Mouse (Mus musculus) adrenal gland (tissue): ENCODE measurements at regions not wholly inside any gene's neighbourhood (a gene's known extent, or its start where the extent isn't known, plus 50 kb on each side); places are given as distances from the start of the nearest gene placed in this dataset.

Experiments
- intact Hi-C: fragments of 180-260 bp; cut with DNase I; formaldehyde crosslinking; loops from one replicate; pipeline ENCODE4 v1.15.1; 2025

DNA sequence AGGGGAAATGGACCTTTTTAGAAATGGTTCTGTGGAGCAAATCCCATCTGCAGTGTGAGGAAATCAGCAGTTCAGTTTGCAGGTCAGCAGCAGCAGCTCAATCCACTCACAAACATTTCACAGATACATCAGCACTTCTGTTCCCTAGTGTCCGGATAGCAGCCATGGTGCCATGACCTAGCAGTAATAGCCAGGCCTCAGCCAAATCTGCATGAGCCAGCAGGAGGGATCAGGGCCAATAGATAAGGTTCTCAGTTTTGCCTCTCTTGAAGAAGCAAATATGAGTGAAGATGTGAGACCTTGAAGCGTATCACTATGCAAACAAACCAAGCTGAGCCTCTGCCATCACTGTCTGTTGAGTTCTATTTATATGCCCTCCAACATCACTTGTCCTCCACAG, 380.7 kb upstream of the Chrm3 start:
- intact Hi-C loops = no loop called here

- intact Hi-C loops = no loop called here
These were observed 365.1 kb upstream of the Chrm3 start for GRCm38 (mm10) chr13:10725745-10726171.

GRCm38 (mm10) chr13:10725335-10725734, 364.7 kb upstream of the Chrm3 start:
- intact Hi-C loops = no loop called here

DNA sequence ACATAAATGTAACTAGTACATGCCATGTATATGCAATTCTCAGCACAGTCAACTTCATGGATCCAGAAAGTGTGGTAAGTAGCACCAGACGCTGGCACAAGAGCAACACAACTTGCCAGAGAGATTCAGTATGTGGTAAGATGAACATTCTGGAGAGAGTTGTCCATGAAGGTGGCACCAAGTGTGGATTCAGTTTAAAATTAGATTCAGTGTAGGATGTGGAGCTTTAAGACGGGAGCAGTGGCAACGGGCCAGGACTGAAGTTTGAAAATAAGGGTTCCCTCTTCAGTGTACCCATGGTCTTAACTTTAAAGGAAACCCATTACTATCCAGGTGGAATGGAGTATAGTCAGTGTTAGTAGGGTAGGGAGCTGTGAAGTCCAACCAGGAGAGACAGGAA, 360.0 kb upstream of the Chrm3 start:
- intact Hi-C loops = no loop called here

GRCm38 (mm10) chr13:10711451-10711850, 350.8 kb upstream of the Chrm3 start:
- intact Hi-C loops = no loop called here

- intact Hi-C loops = no loop called here
These were observed 350.3 kb upstream of the Chrm3 start for GRCm38 (mm10) chr13:10710909-10711308.

DNA sequence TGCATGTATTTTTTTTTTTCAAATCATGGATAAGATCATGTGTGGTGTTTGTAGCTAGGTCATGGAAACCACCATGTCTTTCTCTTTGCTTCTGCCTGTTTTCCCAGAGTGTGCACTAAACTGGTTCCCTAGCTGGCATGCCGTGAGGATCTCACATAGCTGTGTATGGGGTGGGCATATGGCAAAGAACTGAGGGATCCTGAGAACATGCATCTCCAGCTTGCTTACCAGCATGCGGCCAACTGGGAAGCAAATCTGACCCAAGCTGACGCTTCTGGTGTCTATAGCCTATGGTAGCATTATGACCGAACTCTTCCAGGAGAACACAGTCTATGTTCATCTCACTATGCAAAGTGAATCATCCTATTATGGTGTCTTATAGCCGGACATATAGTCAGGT, 336.5 kb upstream of the Chrm3 start:
- intact Hi-C loops = no loop called here

DNA sequence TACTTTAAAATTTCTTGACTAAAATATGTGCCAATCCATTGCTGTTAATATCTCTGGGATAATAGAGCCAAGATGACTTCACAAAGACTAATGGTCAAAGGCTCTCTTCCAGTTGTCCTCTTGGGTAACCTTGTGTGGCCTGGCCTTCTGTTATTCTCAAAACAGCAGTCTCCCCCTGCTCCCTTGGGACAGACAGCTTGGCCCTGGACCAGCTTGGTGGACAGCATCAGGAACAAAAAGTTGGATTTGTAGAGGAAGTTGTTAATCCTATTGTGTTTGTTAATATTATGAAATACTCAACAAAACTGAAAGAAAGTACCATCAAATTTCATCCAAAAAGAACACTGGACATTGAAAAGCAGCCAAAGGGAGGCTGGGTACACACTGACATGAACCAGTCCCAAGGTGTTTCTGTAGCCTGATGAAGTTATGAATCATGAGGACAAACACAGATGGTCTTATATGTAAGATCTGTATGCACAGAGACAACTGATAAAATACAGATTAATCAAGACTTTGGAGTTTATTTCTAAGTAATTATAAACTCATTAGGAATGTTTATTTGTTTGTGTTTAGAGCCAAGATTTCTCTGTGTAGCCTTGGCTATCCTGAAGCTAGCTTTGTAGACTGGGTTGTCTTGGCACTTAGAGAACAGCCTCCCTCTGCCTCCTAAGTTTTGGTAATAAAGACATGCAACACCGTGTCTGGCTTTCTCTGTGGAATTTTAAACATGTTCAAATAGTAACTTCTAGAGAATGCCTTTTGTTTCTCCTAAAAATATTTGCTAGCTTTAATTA, 335.7 kb upstream of the Chrm3 start:
- intact Hi-C loops = no loop called here

DNA sequence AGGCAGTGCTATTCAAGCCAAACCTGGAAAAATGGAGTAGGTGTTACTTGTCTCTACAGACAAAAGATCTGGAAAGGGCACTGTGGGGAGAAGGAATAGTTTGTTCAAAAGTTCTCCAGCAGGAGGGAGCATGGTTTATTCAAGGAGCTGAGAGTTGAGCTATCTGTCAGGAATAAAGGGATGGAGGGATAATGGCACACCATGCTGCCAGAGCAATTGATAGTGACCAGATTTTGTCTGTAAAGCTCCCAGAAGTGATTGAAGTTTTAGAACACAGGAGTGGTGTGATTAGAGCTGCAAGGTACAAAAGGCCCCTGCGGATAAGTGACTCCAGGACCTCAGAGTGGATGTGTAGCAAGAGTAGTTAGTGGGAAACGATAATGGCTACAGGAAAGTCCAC, 330.7 kb upstream of the Chrm3 start:
- intact Hi-C loops = no loop called here

DNA sequence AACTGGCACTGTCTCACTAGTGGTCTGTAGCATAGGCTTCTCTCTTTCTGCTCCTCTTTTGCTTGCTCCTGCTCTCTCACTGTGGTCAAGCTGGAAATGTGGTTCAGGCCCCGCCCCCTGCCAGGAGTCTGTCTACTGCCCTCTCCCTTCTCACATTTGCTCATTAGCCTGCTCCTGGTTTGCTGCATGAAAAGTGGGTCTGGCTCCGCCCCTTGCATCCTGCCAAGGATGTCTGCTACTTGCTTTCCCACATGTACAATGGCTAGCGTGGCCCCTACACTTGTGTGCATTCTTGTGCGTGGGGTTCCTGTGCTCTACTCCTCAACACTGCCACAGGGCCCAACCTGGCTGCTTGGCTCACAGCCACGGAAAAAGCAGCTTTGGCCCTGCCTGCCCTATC, 326.7 kb upstream of the Chrm3 start:
- intact Hi-C loops = no loop called here

- intact Hi-C loops = no loop called here
These were observed 293.4 kb upstream of the Chrm3 start for GRCm38 (mm10) chr13:10654086-10654422.

DNA sequence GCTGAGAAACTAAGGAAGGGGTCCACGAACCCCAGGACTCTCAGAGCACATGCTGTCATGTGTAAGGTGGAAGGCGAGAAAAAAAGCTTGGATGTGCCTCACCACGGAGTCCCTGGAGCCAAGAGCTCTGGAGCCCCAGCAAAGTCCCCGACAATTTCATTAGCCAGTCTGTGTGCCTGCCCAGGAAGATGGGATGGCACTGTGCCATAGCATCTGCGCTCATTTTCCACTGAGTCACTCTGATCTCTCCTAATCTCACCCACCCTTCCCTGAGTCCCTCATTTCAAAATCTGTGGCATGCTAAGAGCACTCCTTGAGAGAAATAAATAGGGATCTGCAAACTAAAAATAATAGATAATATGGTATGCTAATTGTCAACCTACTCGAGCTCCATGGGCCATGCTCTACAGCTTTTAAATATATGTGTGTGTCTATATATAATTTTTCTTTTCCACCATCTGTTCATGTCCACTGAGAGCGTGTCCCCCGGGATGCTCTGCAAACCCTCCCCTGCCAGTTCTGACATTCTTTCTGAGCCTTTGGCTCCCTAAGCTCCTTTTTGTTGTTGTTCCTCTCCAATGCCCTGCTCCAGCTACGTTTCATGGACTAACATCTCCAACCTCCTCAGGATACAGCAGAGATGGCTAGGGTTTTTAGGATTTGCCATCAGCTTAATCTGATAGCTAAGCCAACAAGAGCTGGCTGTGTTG, 292.9 kb upstream of the Chrm3 start:
- intact Hi-C loops = no loop called here

DNA sequence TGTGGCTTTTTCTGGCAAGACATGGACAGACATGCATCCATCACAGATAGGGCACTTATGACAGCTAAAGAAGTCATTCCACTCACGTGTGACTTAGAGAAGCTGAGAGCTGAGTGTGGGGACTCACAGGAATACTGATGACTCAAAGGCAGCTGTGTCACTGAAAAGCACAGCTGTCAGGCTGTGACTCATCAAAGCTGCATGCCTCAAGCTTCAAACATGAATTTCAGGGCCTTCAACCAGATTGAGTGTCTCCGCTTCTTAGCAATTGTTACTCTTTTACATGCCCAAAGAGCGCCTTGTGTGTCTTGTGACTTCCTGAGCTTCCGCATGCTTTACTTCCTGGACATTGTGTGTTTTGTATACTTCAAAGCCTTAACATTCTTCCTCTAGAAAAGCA, 276.2 kb upstream of the Chrm3 start:
- intact Hi-C loops = no loop called here

- intact Hi-C loops = no loop called here
These were observed 269.8 kb upstream of the Chrm3 start for GRCm38 (mm10) chr13:10630467-10630866.

GRCm38 (mm10) chr13:10619661-10620060, 259.0 kb upstream of the Chrm3 start:
- intact Hi-C loops = no loop called here

- intact Hi-C loops = no loop called here
These were observed 257.8 kb upstream of the Chrm3 start for GRCm38 (mm10) chr13:10618421-10618954.

DNA sequence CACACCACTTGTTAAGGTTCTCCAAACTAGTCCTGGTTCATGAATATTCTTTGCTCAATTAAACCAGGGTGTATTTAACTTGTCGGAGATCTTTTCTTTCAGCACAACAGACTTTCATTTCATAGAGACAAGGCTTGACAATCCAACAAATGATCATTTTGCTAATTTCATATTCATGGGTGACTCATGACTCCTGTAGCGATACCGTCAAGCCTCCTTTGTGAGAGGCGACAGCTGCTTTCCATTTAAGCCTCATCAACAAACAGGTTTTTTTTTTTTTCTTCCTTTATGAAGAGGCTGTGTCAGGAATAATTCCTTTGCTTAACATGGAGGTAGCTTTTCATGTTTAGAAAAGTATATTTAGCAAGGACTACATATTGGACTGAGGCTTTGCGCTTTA, 214.3 kb upstream of the Chrm3 start:
- intact Hi-C loops = no loop called here

GRCm38 (mm10) chr13:10566825-10567224, 206.2 kb upstream of the Chrm3 start:
- intact Hi-C loops = no loop called here

GRCm38 (mm10) chr13:10557559-10557958, 196.9 kb upstream of the Chrm3 start:
- intact Hi-C loops = no loop called here

GRCm38 (mm10) chr13:10554595-10554994, 193.9 kb upstream of the Chrm3 start:
- intact Hi-C loops = no loop called here

DNA sequence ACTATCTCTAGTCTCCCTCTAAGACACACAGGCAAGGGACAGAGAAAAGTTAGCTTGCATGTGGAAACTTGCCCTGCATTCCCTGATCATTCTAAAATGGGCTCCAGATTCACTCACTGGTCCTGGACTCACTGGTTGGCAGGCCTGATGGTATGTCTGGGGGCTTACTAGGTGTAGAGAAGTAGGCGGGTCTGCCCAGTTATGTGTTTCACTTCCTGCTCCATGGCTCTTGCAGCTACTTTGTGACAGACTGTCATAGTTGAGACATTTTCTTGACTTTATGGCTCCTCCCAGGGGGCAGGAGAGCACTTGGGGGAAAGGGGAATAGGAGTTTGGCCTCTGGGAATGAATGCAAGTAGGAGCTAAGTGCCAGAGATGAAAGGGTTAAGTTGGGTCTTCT, 182.1 kb upstream of the Chrm3 start:
- intact Hi-C loops = no loop called here

DNA sequence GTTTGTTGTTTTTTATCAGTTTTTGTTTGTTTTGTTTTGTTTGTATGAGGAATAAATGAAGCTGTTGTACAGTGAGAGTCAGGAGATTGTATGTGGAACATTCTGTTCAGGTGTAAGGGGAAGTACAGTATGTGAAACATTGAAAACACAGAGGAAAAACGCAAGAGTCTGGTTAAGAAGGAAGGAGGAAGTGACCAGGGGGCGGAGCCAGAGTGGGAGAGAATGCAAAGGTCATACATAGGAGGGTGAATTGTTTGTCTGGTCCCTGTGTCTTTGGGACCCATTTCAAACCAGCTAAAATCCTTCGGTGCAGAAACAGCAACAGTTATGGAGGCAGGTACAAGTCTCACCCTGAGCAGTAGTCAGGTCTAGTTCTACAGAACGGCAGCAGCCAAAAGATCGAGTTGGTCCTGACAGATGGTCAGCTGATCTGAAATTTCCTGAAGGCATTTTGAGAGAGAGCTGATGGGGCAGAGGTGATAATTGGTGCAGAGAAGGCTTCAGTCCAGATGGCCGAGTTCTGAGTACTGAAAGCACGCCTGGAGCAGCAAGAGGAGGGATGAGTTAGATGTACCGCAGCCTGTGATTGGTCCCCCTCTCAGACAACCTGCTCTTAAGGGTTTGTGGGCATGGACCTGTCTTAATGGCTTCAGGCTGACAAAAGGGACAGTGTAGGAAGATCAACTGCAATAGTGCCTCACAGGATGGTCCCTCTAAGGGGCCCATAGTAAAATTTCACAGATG, 179.7 kb upstream of the Chrm3 start:
- intact Hi-C loops = no loop called here
